Mouse (Mus musculus) liver, adult 2 months (tissue): Measurements from ENCODE around the gene Prss8.

Source experiments
- CTCF ChIP-seq: fragments of 200-500 bp; IDR thresholded peaks from 2 replicates; pipeline ENCODE4 v1.5.1; 2011; ENCODE audit warnings: low read depth, low read length, control low read depth
- POLR2A ChIP-seq: fragments of 200-500 bp; IDR thresholded peaks from 2 replicates; pipeline ENCODE4 v1.6.1; 2011; ENCODE audit warnings: low read length, control low read depth; ENCODE audit not compliant: insufficient read depth; ENCODE audit errors: extremely low read depth

GRCm38 (mm10) chr7:127897542-127897941 is 32.4 kb downstream of the Prss8 start:
- no peak for TF ChIP-seq CTCF
- TF ChIP-seq POLR2A: no peak
